In genomic region chr14:54785898-54786297, GRCm38 (mm10) we compare ENCODE assay signal across 8 mouse cellular contexts. TPM values are rescaled to one million over a fixed set of nuclear protein-coding genes. Genes with fewer than 3 reads are reported as not detected.
DNase-seq lines count a peak whose midpoint lies in the region; ATAC-seq and TF ChIP-seq lines count a peak whose summit lies in the region.
"Had no signal": no experiment of that assay in that cellular context is flagged by ENCODE, and none has a peak within 500 bp of the region (broad histone marks: within the 10 kb centered on the region; RNA-seq: fewer than 3 reads in every experiment).

No protein-coding gene starts in this region.

- H3K4me3 ChIP-seq in ES-Bruce4 (ENCODE audit: low read depth, low read length), result no peak overlapping the region
- no peak overlapping the region for H3K4me3 ChIP-seq in gastrocnemius, adult 2 months

- TF ChIP-seq EP300 in ES-Bruce4 (IDR thresholded peaks at IDR 0.05; ENCODE audit: insufficient read depth, low read depth, low read length), result no peak

- no peak overlapping the region for H3K9ac ChIP-seq in ES-Bruce4 (ENCODE audit: low read depth, poor library complexity, severe bottlenecking)

- H3K27me3 ChIP-seq in ES-Bruce4 (ENCODE audit: control insufficient read depth, insufficient read depth, low read length, poor library complexity, severe bottlenecking), result no peaks in the 10 kb centered on the region

- no peaks in the 10 kb centered on the region for H3K9me3 ChIP-seq in ES-Bruce4 (replicated peaks; ENCODE audit: control insufficient read depth, insufficient read depth, low read length, poor library complexity, severe bottlenecking)

- H3K4me1 ChIP-seq in ES-Bruce4 (ENCODE audit: control insufficient read depth, insufficient read depth, low read length), result no peaks in the 10 kb centered on the region

- no peak overlapping the region for H3K27ac ChIP-seq in ES-Bruce4 (ENCODE audit: insufficient read depth, low read length)
- H3K27ac ChIP-seq in gastrocnemius, adult 2 months, result no peak overlapping the region

- peak; percentile 57 for ATAC-seq in megakaryocyte, adult 5-6 weeks (ENCODE audit: poor library complexity, severe bottlenecking)

- H3K36me3 ChIP-seq in ES-Bruce4 (ENCODE audit: control insufficient read depth, insufficient read depth, low read length, poor library complexity, severe bottlenecking), result no peaks in the 10 kb centered on the region

- TF ChIP-seq POLR2A in ES-Bruce4 (IDR thresholded peaks at IDR 0.05; ENCODE audit: insufficient read depth, low read length), result no peak

- TF ChIP-seq CTCF in ES-Bruce4 (IDR thresholded peaks at IDR 0.05; ENCODE audit: low read depth, low read length), result peak; percentile 90
- peak; percentile 81 for TF ChIP-seq CTCF in gastrocnemius, adult 2 months (IDR thresholded peaks at IDR 0.05)

- peak; percentile 80 to 81 for DNase-seq in B cell, adult 2 months
- DNase-seq in c-Kit-positive CD71-negative TER-119-negative erythroid progenitor cells, embryonic 14.5 days (ENCODE audit: low read depth), result peak; percentile 76
- DNase-seq in gastrocnemius, adult 2 months, result peak; percentile 80
- peak; percentile 84 for DNase-seq in kidney, postnatal 10 days
- DNase-seq in spleen, postnatal 4 days (ENCODE audit: low spot score in 2 of 2), result peak; percentile 76 to 91

- intact Hi-C loops in gastrocnemius, adult 2 months (cut with DNase I), result loop anchor here (1.0 kb wide), 1 partner anchor 72 kb away; no protein-coding TSS in a partner anchor

RNA-seq across cellular contexts. Expression of gene Slc7a8, which starts 4.2 kb away (rescaled TPM):
- polyA plus RNA-seq in ES-Bruce4 (2011; ENCODE audit: insufficient read depth, insufficient read length, low read depth, missing spikeins), result 2.0 and 2.3 TPM in 2 replicates
- total RNA-seq in gastrocnemius, adult 2 months (2021), result 10 to 100 TPM; 21.4 to 23.6 TPM
- total RNA-seq in megakaryocyte, adult 5-6 weeks (2015), result 9.1 and 14.3 TPM in 2 replicates
- total RNA-seq in megakaryocyte, adult 5-6 weeks (2017), result 1.3 and 2.8 TPM in 2 replicates

RNA-seq across cellular contexts. Expression of gene Rnf212b, which starts 28.0 kb away (rescaled TPM):
- polyA plus RNA-seq in ES-Bruce4 (2011; ENCODE audit: insufficient read depth, insufficient read length, low read depth, missing spikeins), result 0.66 and 1.5 TPM in 2 replicates
- total RNA-seq in gastrocnemius, adult 2 months (2021), result 1 to 10 TPM; 1.0 to 5.0 TPM
- not detected in 2 replicates for total RNA-seq in megakaryocyte, adult 5-6 weeks (2015)
- total RNA-seq in megakaryocyte, adult 5-6 weeks (2017), result not detected in 2 replicates
- total RNA-seq: layer of hippocampus, postnatal 25 days had no signal
